Mouse (Mus musculus) cortical plate, adult 2 months (tissue): ENCODE results near the gene Neurod2. TPM values are rescaled to one million over a fixed set of nuclear protein-coding genes. Genes with fewer than 3 reads are reported as not detected.

Source experiments
- H3K27ac ChIP-seq: fragments of 200-500 bp; 2 replicates; pipeline ENCODE4 v1.5.1; 2012; ENCODE audit warnings: low read length, control low read depth, inconsistent platforms; ENCODE audit not compliant: insufficient read depth
- H3K4me1 ChIP-seq: fragments of 200-500 bp; 2 replicates; pipeline ENCODE4 v1.6.1; 2011; ENCODE audit warnings: low read length; ENCODE audit not compliant: control insufficient read depth, insufficient read depth
- H3K4me3 ChIP-seq: fragments of 200-500 bp; 2 replicates; pipeline ENCODE4 v1.5.1; 2011; ENCODE audit warnings: mild to moderate bottlenecking, low read length, control low read depth; ENCODE audit not compliant: insufficient read depth
- CTCF ChIP-seq: fragments of 200-500 bp; IDR thresholded peaks from 2 replicates; pipeline ENCODE4 v1.5.1; 2011; ENCODE audit warnings: mild to moderate bottlenecking, control low read depth, low read length; ENCODE audit not compliant: insufficient read depth; ENCODE audit errors: extremely low read depth
- POLR2A ChIP-seq: fragments of 200-500 bp; IDR thresholded peaks from 2 replicates; pipeline ENCODE4 v1.6.1; 2011; ENCODE audit warnings: mild to moderate bottlenecking, low read length, control low read depth; ENCODE audit not compliant: insufficient read depth; ENCODE audit errors: extremely low read depth
- polyA plus RNA-seq: library from polyadenylated mRNA; depleted of rRNA; stranded (reverse); fragments of >200 nt; gene quantifications from 2 replicates; pipeline ENCODE4 v1.2.3, GENCODE M21; 2012

Gene Neurod2
- polyA plus RNA-seq, 1 experiment: 45.0 TPM

GRCm38 (mm10) chr11:98320806-98321676 is 8.4 kb downstream of the Neurod2 start:
- TF ChIP-seq POLR2A: no peak
- Histone ChIP-seq H3K4me1 (peaks cover 8% of the 10 kb centered on the region), H3K27ac (peak overlapping the region; percentile 82), H3K4me3 (peak overlapping the region; percentile 30)

DNA sequence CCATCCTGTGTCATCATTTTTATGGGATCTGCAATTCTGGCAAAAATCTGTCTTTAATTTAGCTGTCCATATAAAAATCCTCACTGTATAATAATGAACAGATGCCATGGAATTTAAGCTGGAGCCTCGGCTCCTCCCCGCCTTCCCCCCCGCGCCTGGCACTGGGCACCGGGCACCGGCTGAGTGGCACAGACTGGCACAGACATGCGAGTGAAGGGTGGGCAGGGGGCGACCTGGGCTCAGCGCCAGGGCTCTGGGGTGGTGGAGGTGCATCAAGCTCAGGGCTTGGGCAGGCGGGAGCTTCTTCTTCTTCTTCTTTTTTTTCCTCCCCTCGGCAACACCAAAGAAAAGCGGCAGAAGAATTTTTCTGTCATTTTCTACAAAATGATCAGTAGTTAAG is 9.1 kb downstream of the Neurod2 start:
- TF ChIP-seq POLR2A: no peak
- no peak for TF ChIP-seq CTCF
- Histone ChIP-seq H3K4me3 (peak overlapping the region; percentile 30), H3K4me1 (peaks cover 8% of the 10 kb centered on the region), H3K27ac (peak overlapping the region; percentile 82)

DNA sequence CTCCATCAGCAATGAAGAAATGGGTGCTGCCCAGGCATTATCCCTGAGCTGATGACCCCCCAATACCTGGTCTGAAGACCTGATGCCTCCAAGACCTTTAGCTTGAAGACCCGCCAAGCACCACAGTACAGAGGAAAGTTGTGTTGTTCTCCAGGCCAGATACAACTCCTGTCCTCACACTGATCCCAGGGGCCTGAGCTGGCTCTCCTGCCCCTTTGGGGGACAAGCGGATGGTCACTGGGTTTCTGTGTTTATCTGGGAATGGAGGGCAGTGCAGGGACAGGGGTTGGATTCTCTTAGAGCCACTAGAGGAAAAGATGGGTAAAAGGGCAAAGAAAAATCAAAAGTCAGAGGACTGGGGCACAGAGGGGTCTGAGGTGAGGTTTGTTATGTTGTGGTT is 9.5 kb downstream of the Neurod2 start:
- Histone ChIP-seq H3K4me1 (peaks cover 8% of the 10 kb centered on the region), H3K4me3 (no peak overlapping the region), H3K27ac (peak overlapping the region; percentile 51; the same call in 1 of the 2 replicates)
- TF ChIP-seq CTCF (no peak), POLR2A (no peak)

- peaks cover 8% of the 10 kb centered on the region for H3K4me1 ChIP-seq
- peak overlapping the region; percentile 24; the same call in 1 of the 2 replicates for H3K4me3 ChIP-seq
- peak overlapping the region; percentile 51; the same call in 1 of the 2 replicates for H3K27ac ChIP-seq
- TF ChIP-seq POLR2A: no peak
- no peak for TF ChIP-seq CTCF
Observed at GRCm38 (mm10) chr11:98319544-98319943, 9.9 kb downstream of the Neurod2 start.

GRCm38 (mm10) chr11:98319120-98319519 is 10.3 kb downstream of the Neurod2 start:
- peak overlapping the region; percentile 24; the same call in 1 of the 2 replicates for H3K4me3 ChIP-seq
- peaks cover 8% of the 10 kb centered on the region for H3K4me1 ChIP-seq

DNA sequence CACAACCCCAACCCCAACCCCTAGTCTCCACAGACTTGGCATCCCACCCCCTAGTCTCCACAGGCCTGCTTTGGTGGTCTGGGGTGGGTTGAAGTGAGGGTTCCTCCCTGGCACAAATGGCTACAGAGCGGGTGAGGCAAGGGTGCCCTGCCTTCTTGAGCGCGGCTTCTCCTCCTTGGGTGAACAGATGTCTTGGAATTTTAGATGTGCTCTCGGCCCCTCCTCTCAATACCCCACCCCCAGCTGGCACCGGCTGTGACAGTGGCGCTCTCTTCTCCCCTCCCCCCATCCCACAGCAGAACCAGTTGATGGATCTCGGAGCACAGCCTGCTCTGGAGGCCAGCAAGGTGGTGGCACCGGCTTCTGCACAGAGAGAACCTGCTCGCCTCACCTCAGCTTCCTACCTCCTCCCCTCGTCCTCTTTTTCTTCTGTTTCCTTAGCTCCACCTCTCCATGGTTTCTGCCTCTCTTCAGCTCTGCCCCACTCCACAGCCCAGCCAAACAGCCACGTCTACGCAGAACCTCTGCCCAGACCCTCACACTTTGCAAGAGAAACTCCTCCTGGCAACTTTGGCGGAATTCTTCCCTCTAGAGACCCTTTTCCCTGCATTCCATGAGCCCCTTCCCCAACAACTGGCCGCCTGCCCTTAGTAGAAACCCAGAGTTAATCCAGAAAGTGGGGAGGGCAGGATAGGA is 10.9 kb downstream of the Neurod2 start:
- H3K4me3 ChIP-seq: peak overlapping the region; percentile 24
- H3K4me1 ChIP-seq: peaks cover 6% of the 10 kb centered on the region
- peak; percentile 14; the same call in 1 of the 2 replicates for TF ChIP-seq POLR2A
- TF ChIP-seq CTCF: no peak
- 0 out of 2 replicates have a peak overlapping the region, but pooled peaks have one; percentile 51 for H3K27ac ChIP-seq

More at GRCm38 (mm10) chr11:98319120-98319519, 10.3 kb downstream of the Neurod2 start:
- no peak for TF ChIP-seq CTCF
- 0 out of 2 replicates have a peak, but pooled peaks have one; percentile 12 for TF ChIP-seq POLR2A
- H3K27ac ChIP-seq: 0 out of 2 replicates have a peak overlapping the region, but pooled peaks have one; percentile 51

DNA sequence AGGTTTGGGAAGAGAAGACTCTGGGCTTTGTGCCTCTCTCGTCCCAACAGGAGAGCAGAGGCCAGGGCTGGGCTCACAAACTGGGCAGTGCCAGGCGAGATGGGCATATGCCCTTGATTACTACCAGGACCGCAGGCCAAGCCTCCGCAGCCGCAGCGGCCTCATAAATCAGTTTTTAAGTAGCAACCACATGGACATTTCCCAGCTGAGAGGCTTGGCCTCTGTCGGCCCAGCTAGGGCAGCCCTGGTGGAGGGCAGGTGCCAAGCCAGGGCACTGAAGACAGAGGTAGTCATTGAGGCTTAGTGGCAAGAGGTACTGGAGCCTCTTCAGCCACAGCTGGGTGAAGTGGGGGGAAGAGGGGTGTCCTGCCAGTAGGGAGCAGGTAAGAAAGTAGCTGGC is 12.0 kb downstream of the Neurod2 start:
- H3K4me3 ChIP-seq: no peak overlapping the region
- peaks cover 3% of the 10 kb centered on the region; the same call in 1 of the 2 replicates for H3K4me1 ChIP-seq
- TF ChIP-seq POLR2A (no peak), CTCF (no peak)
- H3K27ac ChIP-seq: no peak overlapping the region

DNA sequence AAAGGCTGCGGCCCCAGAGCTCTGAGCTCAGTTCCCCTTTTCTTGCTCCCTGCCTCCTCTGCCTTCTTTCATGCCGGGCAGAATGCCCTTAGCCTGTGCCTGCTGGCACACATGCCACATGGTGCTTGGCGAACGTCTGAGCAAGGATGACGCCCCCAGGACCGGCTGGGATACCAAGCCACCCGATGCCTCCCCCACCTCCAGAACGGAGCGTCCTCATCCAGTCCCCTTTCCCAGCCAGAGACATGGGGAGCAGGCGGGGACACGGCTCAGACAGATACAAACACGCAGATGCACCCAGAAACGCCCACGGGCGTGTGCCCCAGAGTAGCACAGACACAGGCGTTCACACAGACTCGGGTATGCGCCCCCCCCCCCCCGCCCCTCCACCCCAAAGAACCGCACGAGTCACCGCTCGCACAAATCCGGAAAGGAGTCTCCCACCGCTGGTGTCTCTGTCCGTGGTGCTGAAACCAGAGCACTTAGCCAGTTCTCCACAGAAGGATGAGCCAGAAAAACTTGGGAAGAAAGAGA is 15.6 kb downstream of the Neurod2 start:
- no peak overlapping the region for H3K27ac ChIP-seq
- no peak overlapping the region for H3K4me3 ChIP-seq

DNA sequence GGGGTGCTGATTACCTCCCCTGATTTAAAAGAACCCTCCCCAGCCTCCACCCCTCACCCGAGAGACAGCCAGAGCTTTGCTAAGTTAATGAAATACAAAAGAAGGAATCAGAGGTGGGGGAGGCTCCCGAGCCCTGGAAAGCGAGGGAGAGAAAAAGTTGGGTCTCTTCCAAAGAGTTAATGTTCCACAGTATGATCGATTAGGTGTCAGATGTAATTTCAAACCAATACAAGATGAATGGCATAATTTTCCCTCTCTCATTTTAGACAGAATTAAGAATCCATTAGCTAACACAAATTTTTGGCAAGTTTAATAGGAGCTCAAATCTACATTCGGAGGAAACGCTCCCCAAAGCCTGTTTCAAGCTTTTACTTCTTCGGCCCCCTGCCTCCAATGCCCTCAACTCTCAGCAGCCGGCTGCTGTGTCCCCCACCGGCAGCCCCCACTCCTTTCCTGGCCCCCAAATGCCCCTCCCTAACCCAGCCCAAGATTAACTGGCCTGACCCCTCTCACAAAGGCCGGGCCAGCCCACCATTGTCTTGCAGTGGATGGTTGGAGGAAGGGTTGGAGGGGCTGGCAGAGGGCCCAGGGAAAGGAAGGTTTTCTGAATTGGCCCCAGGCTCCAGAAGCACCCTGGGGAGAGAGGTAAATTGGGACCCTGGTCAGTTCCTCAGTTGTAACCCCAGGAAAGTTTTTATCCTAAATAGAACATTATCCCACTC is 30.8 kb downstream of the Neurod2 start:
- TF ChIP-seq CTCF (no peak), POLR2A (no peak)
- Histone ChIP-seq H3K4me3 (no peak overlapping the region), H3K27ac (no peak overlapping the region), H3K4me1 (peaks cover 3% of the 10 kb centered on the region)

More for the DNA sequence above, 15.6 kb downstream of the Neurod2 start:
- TF ChIP-seq POLR2A (no peak), CTCF (no peak)
- peaks cover 1% of the 10 kb centered on the region; the same call in 1 of the 2 replicates for H3K4me1 ChIP-seq
